Mouse (Mus musculus): ENCODE measurements around the gene Dpm3.

DNA sequence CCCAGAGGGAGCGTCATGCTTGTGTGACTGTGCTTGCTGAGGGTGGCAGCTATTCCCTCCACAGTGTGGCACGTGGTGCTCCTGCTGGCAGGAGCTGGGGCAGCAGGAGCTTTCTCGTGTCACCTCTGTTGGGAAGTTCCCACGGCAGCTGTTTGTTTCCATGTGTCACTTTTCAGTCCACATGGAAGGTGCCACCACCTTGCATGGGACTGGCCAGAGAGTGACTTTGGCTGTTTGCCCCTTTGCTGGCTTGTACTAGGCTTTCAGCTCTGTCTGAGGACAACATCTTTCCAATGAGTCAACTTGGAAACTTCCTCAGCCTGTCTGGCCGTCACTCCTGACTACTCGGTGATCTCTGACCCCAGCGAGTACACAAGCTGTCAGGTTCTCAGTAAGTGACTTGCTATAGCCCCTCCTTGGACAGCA lies 29.4 kb downstream of the Dpm3 start:
- no peak for TF ChIP-seq GATA1 (IDR thresholded peaks at IDR 0.05; ENCODE audit: low read length)
- no peak for TF ChIP-seq TAL1 (IDR thresholded peaks at IDR 0.05; ENCODE audit: low read length)
